Mouse (Mus musculus) lung, adult 2 months (tissue): ENCODE results near the gene B3gnt2.

Source experiments
- CTCF ChIP-seq: fragments of 200-500 bp; IDR thresholded peaks from 2 replicates; pipeline ENCODE4 v1.5.1; 2011; ENCODE audit warnings: mild to moderate bottlenecking, low read length, control low read depth; ENCODE audit not compliant: insufficient read depth
- POLR2A ChIP-seq: fragments of 200-500 bp; IDR thresholded peaks from 2 replicates; pipeline ENCODE4 v1.6.1; 2011; ENCODE audit warnings: low read depth, mild to moderate bottlenecking, control low read depth, low read length, borderline replicate concordance; ENCODE audit errors: extremely low read depth

DNA sequence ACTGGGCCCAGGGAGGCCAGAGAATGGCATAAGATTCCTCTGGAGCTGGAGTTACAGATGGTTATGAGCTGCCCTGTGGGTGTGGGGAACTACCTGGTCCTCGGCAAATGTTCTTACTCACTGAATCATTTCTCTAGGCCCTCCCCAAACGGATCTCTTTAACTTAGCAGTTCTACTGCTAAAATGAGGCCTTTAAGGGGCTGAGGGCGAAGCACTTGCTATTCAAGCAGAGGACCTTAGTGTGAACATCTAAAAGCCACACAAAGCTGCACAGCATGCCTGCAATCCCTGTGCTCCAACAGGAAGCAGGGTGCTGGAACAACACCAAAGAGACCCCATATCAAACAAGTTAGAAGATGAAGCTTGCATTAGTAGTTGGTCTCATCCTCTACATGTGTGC, 21.3 kb downstream of the B3gnt2 start:
- TF ChIP-seq CTCF (no peak), POLR2A (no peak)
